Mouse (Mus musculus): Measurements from ENCODE around the gene Vmn1r43. TPM values are rescaled to one million over a fixed set of nuclear protein-coding genes. Genes with fewer than 3 reads are reported as not detected.
"Not testable (repeated sequence)": the region's sequence is repeated elsewhere in the genome, so short reads cannot be mapped to it uniquely, and the experiment has no call there.

Gene Vmn1r43
- 0.01 TPM in 1 of 2 replicates, not detected in the other for polyA plus RNA-seq (2012; rRNA removed)

GRCm38 (mm10) chr6:89876313-89876712 lies at the start of gene Vmn1r43, which contains the start of gene Vmn1r42:
Vmn1r43 (minus strand) TSS chr6:89876413.
Vmn1r42 (minus strand) TSS chr6:89876413.
- 76% methylated on average over 3 of the region's 3 CpGs for WGBS
- not testable (repeated sequence) for H3K4me1 ChIP-seq (ENCODE audit: control insufficient read depth, insufficient read depth, insufficient read length, low read length); H3K36me3 ChIP-seq (ENCODE audit: control insufficient read depth, insufficient read depth, low read length)

GRCm38 (mm10) chr6:89883812-89884211 lies 7.6 kb upstream of the Vmn1r43 start:
- WGBS = 42% methylated on average over 2 of the region's 2 CpGs
- TF ChIP-seq POLR2A (IDR thresholded peaks at IDR 0.05; ENCODE audit: low read depth, low read length) = no peak
- TF ChIP-seq CTCF (IDR thresholded peaks at IDR 0.05; ENCODE audit: extremely low read depth, insufficient read length, insufficient replicate concordance, low read depth, low read length) = no peak
- Histone ChIP-seq H3K4me1 (ENCODE audit: control insufficient read depth, insufficient read depth, insufficient read length, low read length) (no peaks in the 10 kb centered on the region), H3K4me3 (ENCODE audit: low read depth, low read length) (no peak overlapping the region), H3K36me3 (ENCODE audit: control insufficient read depth, insufficient read depth, low read length) (no peaks in the 10 kb centered on the region), H3K27me3 (ENCODE audit: control insufficient read depth, insufficient read depth, low read length) (no peaks in the 10 kb centered on the region), H3K27ac (ENCODE audit: insufficient read depth, low read depth, low read length) (no peak overlapping the region)

More at GRCm38 (mm10) chr6:89876313-89876712, at the start of gene Vmn1r43, which contains the start of gene Vmn1r42:
- not testable (repeated sequence) for H3K27ac ChIP-seq (ENCODE audit: insufficient read depth, low read depth, low read length); H3K4me3 ChIP-seq (ENCODE audit: low read depth, low read length); H3K27me3 ChIP-seq (ENCODE audit: control insufficient read depth, insufficient read depth, low read length)

- TF ChIP-seq POLR2A (IDR thresholded peaks at IDR 0.05; ENCODE audit: low read depth, low read length) (no peak), CTCF (IDR thresholded peaks at IDR 0.05; ENCODE audit: extremely low read depth, insufficient read length, insufficient replicate concordance, low read depth, low read length) (no peak)
- Histone ChIP-seq H3K27me3 (ENCODE audit: control insufficient read depth, insufficient read depth, low read length) (no peaks in the 10 kb centered on the region), H3K36me3 (ENCODE audit: control insufficient read depth, insufficient read depth, low read length) (no peaks in the 10 kb centered on the region), H3K4me1 (ENCODE audit: control insufficient read depth, insufficient read depth, insufficient read length, low read length) (no peaks in the 10 kb centered on the region), H3K27ac (ENCODE audit: insufficient read depth, low read depth, low read length) (no peak within 1 kb of the TSS), H3K4me3 (ENCODE audit: low read depth, low read length) (no peak within 1 kb of the TSS)
- 81% methylated on average over 1 of the region's 1 CpGs for WGBS
These were observed 7.1 kb upstream of the Vmn1r43 start, which contains the start of gene Vmn1r44 for GRCm38 (mm10) chr6:89883360-89883759. Vmn1r44 (plus strand) TSS chr6:89883660.

GRCm38 (mm10) chr6:89880867-89881266 lies 4.7 kb upstream of the Vmn1r43 start:
- Histone ChIP-seq H3K27ac (ENCODE audit: insufficient read depth, low read depth, low read length) (no peak overlapping the region), H3K4me3 (ENCODE audit: low read depth, low read length) (no peak overlapping the region), H3K36me3 (ENCODE audit: control insufficient read depth, insufficient read depth, low read length) (no peaks in the 10 kb centered on the region), H3K27me3 (ENCODE audit: control insufficient read depth, insufficient read depth, low read length) (no peaks in the 10 kb centered on the region), H3K4me1 (ENCODE audit: control insufficient read depth, insufficient read depth, insufficient read length, low read length) (no peaks in the 10 kb centered on the region)
- TF ChIP-seq CTCF (IDR thresholded peaks at IDR 0.05; ENCODE audit: extremely low read depth, insufficient read length, insufficient replicate concordance, low read depth, low read length) = no peak
- TF ChIP-seq POLR2A (IDR thresholded peaks at IDR 0.05; ENCODE audit: low read depth, low read length) = no peak

- no peaks in the 10 kb centered on the region for H3K36me3 ChIP-seq (ENCODE audit: control insufficient read depth, insufficient read depth, low read length)
- 78% methylated on average over 2 of the region's 2 CpGs for WGBS
- TF ChIP-seq POLR2A (IDR thresholded peaks at IDR 0.05; ENCODE audit: low read depth, low read length) = no peak
- TF ChIP-seq CTCF (IDR thresholded peaks at IDR 0.05; ENCODE audit: extremely low read depth, insufficient read length, insufficient replicate concordance, low read depth, low read length) = no peak
- no peaks in the 10 kb centered on the region for H3K27me3 ChIP-seq (ENCODE audit: control insufficient read depth, insufficient read depth, low read length)
- no peaks in the 10 kb centered on the region for H3K4me1 ChIP-seq (ENCODE audit: control insufficient read depth, insufficient read depth, insufficient read length, low read length)
- H3K27ac ChIP-seq (ENCODE audit: insufficient read depth, low read depth, low read length) = no peak overlapping the region
- H3K4me3 ChIP-seq (ENCODE audit: low read depth, low read length) = no peak overlapping the region
These were observed 750 bp upstream of the Vmn1r43 start for GRCm38 (mm10) chr6:89876963-89877362.

- Histone ChIP-seq H3K36me3 (ENCODE audit: control insufficient read depth, insufficient read depth, low read length) (no peaks in the 10 kb centered on the region), H3K27me3 (ENCODE audit: control insufficient read depth, insufficient read depth, low read length) (no peaks in the 10 kb centered on the region), H3K4me1 (ENCODE audit: control insufficient read depth, insufficient read depth, insufficient read length, low read length) (no peaks in the 10 kb centered on the region), H3K4me3 (ENCODE audit: low read depth, low read length) (no peak overlapping the region), H3K27ac (ENCODE audit: insufficient read depth, low read depth, low read length) (no peak overlapping the region)
- TF ChIP-seq CTCF (IDR thresholded peaks at IDR 0.05; ENCODE audit: extremely low read depth, insufficient read length, insufficient replicate concordance, low read depth, low read length) (no peak), POLR2A (IDR thresholded peaks at IDR 0.05; ENCODE audit: low read depth, low read length) (no peak)
- WGBS = 93% methylated on average over 2 of the region's 2 CpGs
These were observed 8.2 kb downstream of the Vmn1r43 start for GRCm38 (mm10) chr6:89867976-89868375.

- WGBS = 88% methylated on average over 2 of the region's 2 CpGs
- Histone ChIP-seq H3K27me3 (ENCODE audit: control insufficient read depth, insufficient read depth, low read length) (no peaks in the 10 kb centered on the region), H3K4me1 (ENCODE audit: control insufficient read depth, insufficient read depth, insufficient read length, low read length) (no peaks in the 10 kb centered on the region), H3K27ac (ENCODE audit: insufficient read depth, low read depth, low read length) (no peak overlapping the region), H3K4me3 (ENCODE audit: low read depth, low read length) (no peak overlapping the region), H3K36me3 (ENCODE audit: control insufficient read depth, insufficient read depth, low read length) (no peaks in the 10 kb centered on the region)
- TF ChIP-seq POLR2A (IDR thresholded peaks at IDR 0.05; ENCODE audit: low read depth, low read length) (no peak), CTCF (IDR thresholded peaks at IDR 0.05; ENCODE audit: extremely low read depth, insufficient read length, insufficient replicate concordance, low read depth, low read length) (no peak)
These were observed 8.9 kb downstream of the Vmn1r43 start for GRCm38 (mm10) chr6:89867276-89867675.

GRCm38 (mm10) chr6:89863792-89864191 lies 12.4 kb downstream of the Vmn1r43 start:
- H3K27me3 ChIP-seq (ENCODE audit: control insufficient read depth, insufficient read depth, low read length) = no peaks in the 10 kb centered on the region
- no peaks in the 10 kb centered on the region for H3K36me3 ChIP-seq (ENCODE audit: control insufficient read depth, insufficient read depth, low read length)
- WGBS = 63% methylated on average over 4 of the region's 4 CpGs
- no peak overlapping the region for H3K4me3 ChIP-seq (ENCODE audit: low read depth, low read length)
- no peak for TF ChIP-seq POLR2A (IDR thresholded peaks at IDR 0.05; ENCODE audit: low read depth, low read length)
- TF ChIP-seq CTCF (IDR thresholded peaks at IDR 0.05; ENCODE audit: extremely low read depth, insufficient read length, insufficient replicate concordance, low read depth, low read length) = no peak
- no peak overlapping the region for H3K27ac ChIP-seq (ENCODE audit: insufficient read depth, low read depth, low read length)
- no peaks in the 10 kb centered on the region for H3K4me1 ChIP-seq (ENCODE audit: control insufficient read depth, insufficient read depth, insufficient read length, low read length)

Data from small intestine, adult 2 months (tissue).